Mouse (Mus musculus) spleen, postnatal 36 days (tissue): Measurements from ENCODE around the gene Olfr211.
"Not testable (repeated sequence)": the region's sequence is repeated elsewhere in the genome, so short reads cannot be mapped to it uniquely, and the experiment has no call there.

ENCODE experiments used
- DNase-seq, 2 experiments: peaks; one replicate each; pipeline ENCODE4 v3.0.0; 2022; ENCODE audit warnings: low spot score in 2 of 2, mixed read lengths in 1 of 2

Gene Olfr211

GRCm38 (mm10) chr6:116488791-116489190 is at the start of gene Olfr211:
Olfr211 (plus strand) TSS chr6:116489091.
- DNase-seq: no peak

- DNase-seq: no peak
Measured at GRCm38 (mm10) chr6:116439531-116439930, 49.4 kb upstream of the Olfr211 start.

- no peak for DNase-seq
Measured at GRCm38 (mm10) chr6:116440447-116440846, 48.4 kb upstream of the Olfr211 start.

- no peak for DNase-seq
Measured at GRCm38 (mm10) chr6:116440849-116441248, 48.0 kb upstream of the Olfr211 start.

- peak in 1 of 2 experiments; percentile 27 for DNase-seq
Measured at GRCm38 (mm10) chr6:116455781-116456180, 33.1 kb upstream of the Olfr211 start.

- no peak for DNase-seq
Measured at GRCm38 (mm10) chr6:116456482-116456881, 32.4 kb upstream of the Olfr211 start.

GRCm38 (mm10) chr6:116458728-116459127 is 30.2 kb upstream of the Olfr211 start:
- peak in 1 of 2 experiments; percentile 10 for DNase-seq

GRCm38 (mm10) chr6:116459232-116459631 is 29.7 kb upstream of the Olfr211 start:
- no peak for DNase-seq

- no peak for DNase-seq
Measured at GRCm38 (mm10) chr6:116460544-116461283, 28.2 kb upstream of the Olfr211 start, which contains the start of gene Alox5. Alox5 (minus strand) TSS chr6:116461178.

GRCm38 (mm10) chr6:116468081-116468480 is 20.8 kb upstream of the Olfr211 start:
- no peak for DNase-seq

- DNase-seq: no peak
Measured at GRCm38 (mm10) chr6:116485081-116485480, 3.8 kb upstream of the Olfr211 start.

GRCm38 (mm10) chr6:116486833-116487232 is 2.1 kb upstream of the Olfr211 start:
- no peak for DNase-seq

GRCm38 (mm10) chr6:116493742-116494141 is 4.9 kb downstream of the Olfr211 start:
- no peak for DNase-seq

- no peak for DNase-seq
Measured at GRCm38 (mm10) chr6:116495960-116496359, 7.1 kb downstream of the Olfr211 start.

GRCm38 (mm10) chr6:116506302-116507003 is 17.6 kb downstream of the Olfr211 start, which contains the start of gene Olfr212:
Olfr212 (plus strand) TSS chr6:116506516.
- not testable (repeated sequence) for DNase-seq

- no peak for DNase-seq
Measured at GRCm38 (mm10) chr6:116514832-116515231, 25.9 kb downstream of the Olfr211 start.

GRCm38 (mm10) chr6:116538156-116538555 is 49.3 kb downstream of the Olfr211 start, which contains the start of gene Olfr213:
Olfr213 (plus strand) TSS chr6:116538456.
- DNase-seq: no peak

- DNase-seq: no peak
Measured at GRCm38 (mm10) chr6:116542500-116542899, 53.6 kb downstream of the Olfr211 start.
